Mouse (Mus musculus) MEL (cell line): Measurements from ENCODE around the gene Lmo2. TPM values are rescaled to one million over a fixed set of nuclear protein-coding genes. Genes with fewer than 3 reads are reported as not detected.
A peak's percentile ranks its signal among the peaks of the same experiment; 100 is the strongest.

Experiments
- DNase-seq: peaks from one replicate; pipeline ENCODE4 v3.0.0; 2011; ENCODE audit warnings: low read depth, low spot score
- H3K27ac ChIP-seq: 2 replicates; pipeline ENCODE4 v1.5.1; 2012; ENCODE audit warnings: low read depth, mild to moderate bottlenecking, control low read depth, low read length, moderate library complexity; ENCODE audit not compliant: control insufficient read depth
- H3K27me3 ChIP-seq, 2 experiments: fragments of 150-350 bp in 1 of 2; sonication (generic) in 1 of 2; 2 replicates each; pipeline ENCODE4 v1.6.1; 2012; ENCODE audit warnings: low read length in 2 of 2, mild to moderate bottlenecking in 2 of 2, improper control_type of control experiment in 1 of 2, moderate library complexity in 1 of 2; ENCODE audit not compliant: insufficient read depth in 2 of 2, control insufficient read depth in 1 of 2
- H3K36me3 ChIP-seq, 2 experiments: 2 replicates each; pipeline ENCODE4 v1.6.1; 2012 to 2014; ENCODE audit warnings: low read length in 2 of 2, improper control_type of control experiment in 1 of 2, inconsistent platforms in 1 of 2, mild to moderate bottlenecking in 1 of 2; ENCODE audit not compliant: insufficient read depth in 2 of 2, control insufficient read depth in 1 of 2
- H3K4me1 ChIP-seq, 2 experiments: fragments of 150-350 bp in 1 of 2; sonication (generic) in 1 of 2; 2 replicates each; pipeline ENCODE4 v1.6.1; 2012; ENCODE audit warnings: low read length in 2 of 2, improper control_type of control experiment in 1 of 2, mild to moderate bottlenecking in 1 of 2; ENCODE audit not compliant: insufficient read depth in 2 of 2, control insufficient read depth in 1 of 2
- H3K4me3 ChIP-seq, 2 experiments: fragments of 150-350 bp in 1 of 2; sonication (generic) in 1 of 2; 2 replicates each; pipeline ENCODE4 v1.5.1; 2012; ENCODE audit warnings: low read depth in 2 of 2, low read length in 2 of 2, mild to moderate bottlenecking in 2 of 2, moderate library complexity in 2 of 2, control low read depth in 1 of 2, improper control_type of control experiment in 1 of 2; ENCODE audit not compliant: control insufficient read depth in 1 of 2, insufficient read depth in 1 of 2
- H3K79me2 ChIP-seq: 2 replicates; pipeline ENCODE4 v1.6.1; 2012; ENCODE audit warnings: mild to moderate bottlenecking, low read length, moderate library complexity; ENCODE audit not compliant: control insufficient read depth, poor library complexity, insufficient read depth
- H3K9ac ChIP-seq: 2 replicates; pipeline ENCODE4 v1.6.1; 2012; ENCODE audit warnings: low read depth, mild to moderate bottlenecking, control low read depth, low read length, moderate library complexity; ENCODE audit not compliant: control insufficient read depth, poor library complexity, severe bottlenecking
- H3K9me3 ChIP-seq: fragments of 150-350 bp; sonication (generic); replicated peaks from 2 replicates; pipeline ENCODE4 v1.6.1; 2012; ENCODE audit warnings: mild to moderate bottlenecking, low read length, improper control_type of control experiment, moderate library complexity; ENCODE audit not compliant: insufficient read depth
- BHLHE40 ChIP-seq: IDR thresholded peaks from 2 replicates; pipeline ENCODE4 v1.6.1; 2012; ENCODE audit warnings: low read depth, mild to moderate bottlenecking, inconsistent platforms, low read length, improper control_type of control experiment, borderline replicate concordance
- CHD1 ChIP-seq: IDR thresholded peaks from 2 replicates; pipeline ENCODE4 v1.6.1; 2012; ENCODE audit warnings: low read depth, mild to moderate bottlenecking, inconsistent platforms, low read length, improper control_type of control experiment
- CHD2 ChIP-seq: IDR thresholded peaks from 2 replicates; pipeline ENCODE4 v1.6.1; 2011; ENCODE audit warnings: low read length, improper control_type of control experiment
- CTCF ChIP-seq, 3 experiments: IDR thresholded peaks in 2 of 3; conservative IDR thresholded peaks in 1 of 3; 2 replicates each; pipeline ENCODE4 v1.5.1; 2011 to 2012; ENCODE audit warnings: low read length in 3 of 3, low read depth in 2 of 3, mild to moderate bottlenecking in 2 of 3, improper control_type of control experiment in 1 of 3, inconsistent platforms in 1 of 3, mixed read lengths in 1 of 3, moderate library complexity in 1 of 3; ENCODE audit not compliant: control insufficient read depth in 1 of 3, insufficient read depth in 1 of 3, poor library complexity in 1 of 3, severe bottlenecking in 1 of 3
- ELF1 ChIP-seq: IDR thresholded peaks from 2 replicates; pipeline ENCODE4 v1.6.1; 2014; ENCODE audit warnings: low read depth, mild to moderate bottlenecking, inconsistent platforms, low read length, improper control_type of control experiment, moderate library complexity
- EP300 ChIP-seq, 2 experiments: IDR thresholded peaks; 2 replicates each; pipeline ENCODE4 v1.6.1; 2011; ENCODE audit warnings: improper control_type of control experiment in 2 of 2, low read length in 2 of 2, low read depth in 1 of 2, mild to moderate bottlenecking in 1 of 2
- ETS1 ChIP-seq: IDR thresholded peaks from 2 replicates; pipeline ENCODE4 v1.6.1; 2012; ENCODE audit warnings: low read depth, mild to moderate bottlenecking, inconsistent platforms, low read length, improper control_type of control experiment, moderate library complexity
- GATA1 ChIP-seq: IDR thresholded peaks from 2 replicates; pipeline ENCODE4 v1.6.1; 2011; ENCODE audit warnings: low read depth, low read length, improper control_type of control experiment
- HCFC1 ChIP-seq: IDR thresholded peaks from 2 replicates; pipeline ENCODE4 v1.6.1; 2012; ENCODE audit warnings: low read depth, mild to moderate bottlenecking, inconsistent platforms, low read length, improper control_type of control experiment, moderate library complexity
- KAT2A ChIP-seq: conservative IDR thresholded peaks from 2 replicates; pipeline ENCODE4 v1.6.1; 2012; ENCODE audit warnings: low read depth, low read length, improper control_type of control experiment, inconsistent platforms
- MAFK ChIP-seq: IDR thresholded peaks from 2 replicates; pipeline ENCODE4 v1.6.1; 2011; ENCODE audit warnings: low read depth, mild to moderate bottlenecking, low read length, improper control_type of control experiment, borderline replicate concordance
- MAX ChIP-seq: IDR thresholded peaks from 2 replicates; pipeline ENCODE4 v1.6.1; 2011; ENCODE audit warnings: low read length, improper control_type of control experiment
- MAZ ChIP-seq: IDR thresholded peaks from 2 replicates; pipeline ENCODE4 v1.6.1; 2012; ENCODE audit warnings: low read depth, mild to moderate bottlenecking, inconsistent platforms, low read length, improper control_type of control experiment
- MXI1 ChIP-seq: IDR thresholded peaks from 2 replicates; pipeline ENCODE4 v1.6.1; 2011; ENCODE audit warnings: mild to moderate bottlenecking, low read depth, low read length, improper control_type of control experiment
- MYC ChIP-seq: IDR thresholded peaks from 2 replicates; pipeline ENCODE4 v1.6.1; 2011; ENCODE audit warnings: low read depth, mild to moderate bottlenecking, low read length, improper control_type of control experiment, moderate library complexity
- NELFE ChIP-seq: IDR thresholded peaks from 2 replicates; pipeline ENCODE4 v1.6.1; 2011; ENCODE audit warnings: low read depth, low read length, improper control_type of control experiment
- RCOR1 ChIP-seq: IDR thresholded peaks from 2 replicates; pipeline ENCODE4 v1.6.1; 2012; ENCODE audit warnings: low read depth, mild to moderate bottlenecking, inconsistent platforms, low read length, improper control_type of control experiment
- SIN3A ChIP-seq: IDR thresholded peaks from 2 replicates; pipeline ENCODE4 v1.6.1; 2012; ENCODE audit warnings: low read length, improper control_type of control experiment, inconsistent platforms
- TAL1 ChIP-seq: IDR thresholded peaks from 2 replicates; pipeline ENCODE4 v1.6.1; 2012; ENCODE audit warnings: mild to moderate bottlenecking, inconsistent platforms, low read length, moderate library complexity, mixed read lengths
- TBP ChIP-seq: IDR thresholded peaks from 2 replicates; pipeline ENCODE4 v1.8.0; 2011; ENCODE audit warnings: low read depth, low read length, improper control_type of control experiment
- TCF12 ChIP-seq: IDR thresholded peaks from 2 replicates; pipeline ENCODE4 v1.6.1; 2014; ENCODE audit warnings: low read depth, mild to moderate bottlenecking, inconsistent platforms, low read length, improper control_type of control experiment, moderate library complexity
- USF2 ChIP-seq, 2 experiments: IDR thresholded peaks; 2 replicates each; pipeline ENCODE4 v1.6.1; 2011 to 2012; ENCODE audit warnings: improper control_type of control experiment in 2 of 2, low read length in 2 of 2, borderline replicate concordance in 1 of 2, inconsistent platforms in 1 of 2, low read depth in 1 of 2, mild to moderate bottlenecking in 1 of 2; ENCODE audit not compliant: insufficient read depth in 1 of 2
- ZKSCAN1 ChIP-seq: IDR thresholded peaks from 2 replicates; pipeline ENCODE4 v1.6.1; 2012; ENCODE audit warnings: low read depth, mild to moderate bottlenecking, inconsistent platforms, low read length, improper control_type of control experiment, moderate library complexity
- polyA plus RNA-seq, 2 experiments: library from polyadenylated mRNA; stranded (reverse) in 1 of 2; unstranded in 1 of 2; fragments of >175 nt in 1 of 2; fragments of >200 nt in 1 of 2; gene quantifications; 2 replicates each; pipeline versions ENCODE4 v1.2.1 to v1.2.4; 2012; ENCODE audit warnings: low replicate concordance in 2 of 2, low read depth in 1 of 2; ENCODE audit not compliant: insufficient read length in 2 of 2, insufficient read depth in 1 of 2, missing spikeins in 1 of 2
- total RNA-seq: library from RNA; depleted of rRNA; stranded (reverse); fragments of 300-350 nt; gene quantifications from 2 replicates; pipeline ENCODE4 v1.2.3, GENCODE M21; 2012

Lmo2 gene
- total and polyA plus RNA-seq, 3 experiments, result 96.2 to 278 (median 184) TPM

- TF ChIP-seq CTCF (IDR thresholded peaks at IDR 0.05 in 2 of 3, conservative IDR thresholded peaks at IDR 0.05 in 1 of 3; ENCODE audit: control insufficient read depth in 1 of 3, insufficient read depth in 1 of 3, low read depth in 2 of 3, low read length in 3 of 3, poor library complexity in 1 of 3, severe bottlenecking in 1 of 3) (peak in 2 of 3 experiments; percentile 27 to 55; a peak in 4 of 6 replicates), BHLHE40 (no peak), GATA1 (no peak), MAFK (no peak), CHD2 (no peak)
Measured at GRCm38 (mm10) chr2:104027458-104028138, 69.8 kb downstream of the Lmo2 start, which contains the start of gene Fbxo3 (continued).

GRCm38 (mm10) chr2:104028139-104028723 lies 70.4 kb downstream of the Lmo2 start, which contains the start of gene 4931422A03Rik:
TSS of gene 4931422A03Rik (minus strand) at chr2:104028361.
- H3K9me3 ChIP-seq, result no peaks in the 10 kb centered on the region
- H3K4me1 ChIP-seq, result peaks cover 8 to 11% of the 10 kb centered on the region in 2 experiments
- H3K27me3 ChIP-seq, result no peaks in the 10 kb centered on the region
- peak within 1 kb of the TSS; percentile 97 to 100 for H3K4me3 ChIP-seq
- H3K36me3 ChIP-seq, result peaks cover 0 to 15% of the 10 kb centered on the region in 2 experiments
- H3K27ac ChIP-seq, result peak within 1 kb of the TSS; percentile 58
- TF ChIP-seq ZKSCAN1 (no peak), CHD1 (0 out of 2 replicates have a peak, but pooled peaks have one; percentile 33), ELF1 (no peak)
- peaks cover 16% of the 10 kb centered on the region for H3K79me2 ChIP-seq
- peak within 1 kb of the TSS; percentile 88 for H3K9ac ChIP-seq
- peak; percentile 61 for DNase-seq

GRCm38 (mm10) chr2:104029074-104029473 lies 71.3 kb downstream of the Lmo2 start:
- H3K27me3 ChIP-seq, result no peaks in the 10 kb centered on the region
- H3K4me1 ChIP-seq, result peaks cover 8 to 11% of the 10 kb centered on the region in 2 experiments
- H3K79me2 ChIP-seq, result peaks cover 16% of the 10 kb centered on the region
- no peak overlapping the region for H3K27ac ChIP-seq
- peaks cover 2 to 14% of the 10 kb centered on the region in 2 experiments for H3K36me3 ChIP-seq
- TF ChIP-seq ZKSCAN1 (no peak), HCFC1 (peak; percentile 29; the same call in 1 of the 2 replicates), USF2 (IDR thresholded peaks at IDR 0.05; ENCODE audit: borderline replicate concordance in 1 of 2, insufficient read depth in 1 of 2, low read depth in 1 of 2, low read length in 2 of 2) (no peak), NELFE (0 out of 2 replicates have a peak, but pooled peaks have one; percentile 28), MAFK (peak; percentile 16; the same call in 1 of the 2 replicates), GATA1 (peak; percentile 86), MYC (peak; percentile 90), TAL1 (peak; percentile 89), EP300 (IDR thresholded peaks at IDR 0.05; ENCODE audit: low read depth in 1 of 2, low read length in 2 of 2) (peak; percentile 65 to 81), SIN3A (peak; percentile 92), KAT2A (no peak), MAX (peak; percentile 86), BHLHE40 (peak; percentile 73; the same call in 1 of the 2 replicates), TBP (no peak), MAZ (0 out of 2 replicates have a peak, but pooled peaks have one; percentile 40), MXI1 (peak; percentile 92; the same call in 1 of the 2 replicates), RCOR1 (peak; percentile 50; the same call in 1 of the 2 replicates), ETS1 (peak; percentile 78), TCF12 (peak; percentile 88)
- H3K9ac ChIP-seq, result peak overlapping the region; percentile 88
- H3K9me3 ChIP-seq, result no peaks in the 10 kb centered on the region
- DNase-seq, result peak; percentile 73
- peak overlapping the region; percentile 97 to 100; a peak in 3 of 4 replicates for H3K4me3 ChIP-seq
